Mouse (Mus musculus) lung, adult 2 months (tissue): ENCODE data around the gene Rftn1.

Source experiments
- CTCF ChIP-seq: fragments of 200-500 bp; IDR thresholded peaks from 2 replicates; pipeline ENCODE4 v1.5.1; 2011; ENCODE audit warnings: mild to moderate bottlenecking, low read length, control low read depth; ENCODE audit not compliant: insufficient read depth
- POLR2A ChIP-seq: fragments of 200-500 bp; IDR thresholded peaks from 2 replicates; pipeline ENCODE4 v1.6.1; 2011; ENCODE audit warnings: low read depth, mild to moderate bottlenecking, control low read depth, low read length, borderline replicate concordance; ENCODE audit errors: extremely low read depth

DNA sequence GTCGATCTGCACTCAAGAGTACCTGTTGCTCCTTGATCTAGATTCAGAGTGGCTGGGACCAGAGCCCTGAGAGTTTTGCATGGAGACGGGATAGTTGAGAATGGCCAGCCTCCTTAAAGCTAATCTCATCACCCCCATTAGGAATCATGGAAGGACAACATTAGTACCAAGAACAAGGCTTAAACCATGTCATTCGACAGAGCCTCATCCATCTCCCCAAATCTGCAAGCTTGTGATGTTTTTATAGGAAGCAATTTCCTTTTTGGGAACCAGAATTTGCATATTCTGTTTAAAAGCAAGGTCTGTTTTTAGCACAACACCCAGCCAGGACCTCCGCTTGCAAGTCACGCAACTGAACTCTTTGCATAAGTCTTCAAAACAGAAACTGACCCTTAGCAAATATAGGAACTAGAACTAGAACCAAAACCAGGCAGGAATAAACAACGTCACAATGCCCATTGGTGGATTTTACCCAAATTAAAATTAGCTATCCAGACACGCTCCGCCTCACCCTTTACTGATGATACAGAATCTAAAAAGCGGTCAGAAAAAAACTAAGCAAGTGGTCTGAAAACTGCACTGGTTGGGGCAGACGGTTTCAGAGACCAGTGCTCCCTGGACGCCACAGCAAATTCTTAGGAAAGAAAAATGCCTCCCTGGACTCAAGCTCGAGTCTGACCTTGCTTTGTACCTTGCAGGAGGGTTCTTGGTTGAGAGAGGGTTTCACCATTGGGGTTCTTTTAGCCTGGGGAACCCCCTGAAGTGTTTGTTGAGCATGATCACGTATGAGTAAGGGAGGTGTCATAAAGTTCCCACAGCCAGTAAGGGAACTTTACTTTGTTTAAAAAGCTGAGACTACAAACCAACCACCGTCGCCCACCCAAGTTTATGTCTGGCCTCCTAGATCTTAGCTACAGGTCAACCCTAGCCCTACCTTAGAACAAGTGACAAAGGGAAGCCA, 33.0 kb downstream of the Rftn1 start:
- no peak for TF ChIP-seq CTCF
- no peak for TF ChIP-seq POLR2A
